Mouse (Mus musculus) heart, adult 8-10 months (tissue): ENCODE measurements around the gene Atp6v0b. TPM values are rescaled to one million over a fixed set of nuclear protein-coding genes. Genes with fewer than 3 reads are reported as not detected.

ENCODE experiments used
- DNase-seq: peaks from one replicate; pipeline ENCODE4 v3.0.0; 2022; ENCODE audit warnings: low spot score
- total RNA-seq, 4 experiments: library from RNA; stranded (reverse); gene quantifications; 2 replicates each; pipeline ENCODE4 v1.2.4; 2022

Atp6v0b gene
- total RNA-seq = 100 to 1,000 TPM; 108 to 133 (median 121) TPM

- DNase-seq = peak; percentile 90
These were observed at the start of gene Atp6v0b for GRCm38 (mm10) chr4:117887133-117887532. TSS of gene Atp6v0b (minus strand) at chr4:117887333.

GRCm38 (mm10) chr4:117934081-117934480 is 46.9 kb upstream of the Atp6v0b start:
- DNase-seq = no peak

GRCm38 (mm10) chr4:117933248-117933647 is 46.1 kb upstream of the Atp6v0b start:
- DNase-seq = no peak

- DNase-seq = no peak
These were observed 42.3 kb upstream of the Atp6v0b start, which contains the start of gene Artn for GRCm38 (mm10) chr4:117929391-117929881. TSS of gene Artn (minus strand) at chr4:117929763.

GRCm38 (mm10) chr4:117928699-117929241 is 41.6 kb upstream of the Atp6v0b start:
- no peak for DNase-seq

- no peak for DNase-seq
These were observed 41.1 kb upstream of the Atp6v0b start for GRCm38 (mm10) chr4:117928234-117928633.

GRCm38 (mm10) chr4:117926545-117927482 is 39.7 kb upstream of the Atp6v0b start:
- DNase-seq = no peak

- no peak for DNase-seq
These were observed 37.8 kb upstream of the Atp6v0b start for GRCm38 (mm10) chr4:117924916-117925315.

- DNase-seq = no peak
These were observed 36.3 kb upstream of the Atp6v0b start for GRCm38 (mm10) chr4:117923450-117923849.

GRCm38 (mm10) chr4:117921358-117921757 is 34.2 kb upstream of the Atp6v0b start:
- DNase-seq = no peak

- DNase-seq = no peak
These were observed 31.6 kb upstream of the Atp6v0b start for GRCm38 (mm10) chr4:117918762-117919161.

GRCm38 (mm10) chr4:117918261-117918660 is 31.1 kb upstream of the Atp6v0b start:
- no peak for DNase-seq

- DNase-seq = no peak
These were observed 30.7 kb upstream of the Atp6v0b start for GRCm38 (mm10) chr4:117917847-117918246.

- no peak for DNase-seq
These were observed 30.3 kb upstream of the Atp6v0b start for GRCm38 (mm10) chr4:117917402-117917801.

GRCm38 (mm10) chr4:117916386-117916785 is 29.3 kb upstream of the Atp6v0b start:
- DNase-seq = no peak

- no peak for DNase-seq
These were observed 28.5 kb upstream of the Atp6v0b start for GRCm38 (mm10) chr4:117915489-117916105.

GRCm38 (mm10) chr4:117914591-117915442 is 27.7 kb upstream of the Atp6v0b start, which contains the start of gene Ipo13:
TSS of gene Ipo13 (minus strand) at chr4:117914999.
- DNase-seq = peak; percentile 96

GRCm38 (mm10) chr4:117914031-117914430 is 26.9 kb upstream of the Atp6v0b start:
- DNase-seq = no peak

GRCm38 (mm10) chr4:117913421-117913820 is 26.3 kb upstream of the Atp6v0b start:
- DNase-seq = no peak

GRCm38 (mm10) chr4:117912685-117913273 is 25.6 kb upstream of the Atp6v0b start:
- DNase-seq = no peak

GRCm38 (mm10) chr4:117912131-117912561 is 25.0 kb upstream of the Atp6v0b start:
- DNase-seq = no peak
